Mouse (Mus musculus): Measurements from ENCODE around the gene Unc119. TPM values are rescaled to one million over a fixed set of nuclear protein-coding genes. Genes with fewer than 3 reads are reported as not detected.

Gene Unc119
- polyA plus RNA-seq, 1 experiment from 2014 or later = 24.1 TPM

DNA sequence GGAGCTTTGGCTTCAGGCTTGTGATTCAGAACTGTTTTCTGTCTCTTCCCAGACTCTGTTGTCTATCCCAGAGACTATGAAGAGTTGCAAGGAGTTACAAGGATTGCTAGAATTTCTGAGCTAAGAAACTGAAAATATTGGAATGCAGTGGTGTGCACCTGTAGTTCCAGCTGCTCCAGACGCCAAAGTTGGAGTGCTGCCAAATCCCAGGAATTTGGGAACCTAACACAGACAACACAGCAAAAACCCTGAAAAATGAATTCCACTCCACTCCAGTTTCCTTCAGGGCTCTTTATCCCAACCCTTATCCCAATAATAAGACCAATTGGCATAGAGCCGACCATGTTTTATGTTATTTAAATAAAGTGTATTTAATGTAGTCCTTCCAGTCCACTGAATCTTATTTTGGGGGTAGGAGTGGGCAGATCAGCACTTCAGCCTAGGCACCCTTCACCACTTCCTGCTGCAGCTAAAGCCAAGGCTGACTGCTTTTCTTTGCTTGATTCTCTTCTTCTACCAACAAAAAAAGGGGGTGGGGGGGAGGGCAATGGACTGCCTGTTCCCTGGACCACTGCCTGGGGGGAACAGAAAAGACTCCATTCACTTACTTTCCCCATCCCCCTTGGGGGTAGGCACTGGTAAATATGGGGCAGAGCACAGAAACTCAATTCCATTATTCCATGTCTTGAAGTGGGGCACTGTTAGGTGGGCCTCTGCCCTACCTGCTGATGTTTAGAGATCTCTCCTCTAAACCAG lies 21.0 kb upstream of the Unc119 start:
- Histone ChIP-seq H3K9me3 (replicated peaks; ENCODE audit: control insufficient read depth, low read length) (no peaks in the 10 kb centered on the region), H3K27ac (ENCODE audit: low read length) (peak overlapping the region; percentile 72)

GRCm38 (mm10) chr11:78322860-78323259 lies 20.4 kb upstream of the Unc119 start, which contains the start of gene Aldoc:
Gene Aldoc, plus strand, starts transcription at chr11:78322968.
- Histone ChIP-seq H3K36me3 (ENCODE audit: control insufficient read depth, insufficient read depth) (peaks cover 42% of the 10 kb centered on the region), H3K9me3 (replicated peaks; ENCODE audit: control insufficient read depth, low read length) (no peaks in the 10 kb centered on the region), H3K4me3 (ENCODE audit: low read depth, low read length) (peak within 1 kb of the TSS; percentile 43), H3K4me1 (ENCODE audit: control insufficient read depth, low read depth, low read length) (peaks cover 17% of the 10 kb centered on the region), H3K27ac (ENCODE audit: low read length) (peak within 1 kb of the TSS; percentile 72), H3K9ac (ENCODE audit: low read depth, low read length) (peak within 1 kb of the TSS; percentile 45), H3K4me2 (ENCODE audit: low read depth, low read length) (peak within 1 kb of the TSS; percentile 47), H3K27me3 (ENCODE audit: control insufficient read depth, insufficient read depth, low read depth, low read length) (no peaks in the 10 kb centered on the region)
- peak; percentile 99 for ATAC-seq (ENCODE audit: low read depth)
- WGBS (ENCODE audit: insufficient replicate concordance) = 4% methylated on average over 15 of the region's 15 CpGs

More for the DNA sequence above, 21.0 kb upstream of the Unc119 start:
- ATAC-seq (ENCODE audit: low read depth) = no peak
- WGBS (ENCODE audit: insufficient replicate concordance) = 70% methylated on average over 2 of the region's 2 CpGs
- Histone ChIP-seq H3K4me1 (ENCODE audit: control insufficient read depth, low read depth, low read length) (peaks cover 17% of the 10 kb centered on the region), H3K4me2 (ENCODE audit: low read depth, low read length) (no peak overlapping the region), H3K4me3 (ENCODE audit: low read depth, low read length) (no peak overlapping the region), H3K27me3 (ENCODE audit: control insufficient read depth, insufficient read depth, low read depth, low read length) (no peaks in the 10 kb centered on the region), H3K9ac (ENCODE audit: low read depth, low read length) (no peak overlapping the region), H3K36me3 (ENCODE audit: control insufficient read depth, insufficient read depth) (peaks cover 48% of the 10 kb centered on the region)

- Histone ChIP-seq H3K36me3 (ENCODE audit: control insufficient read depth, insufficient read depth) (peaks cover 29% of the 10 kb centered on the region), H3K4me2 (ENCODE audit: low read depth, low read length) (no peak overlapping the region), H3K9me3 (replicated peaks; ENCODE audit: control insufficient read depth, low read length) (no peaks in the 10 kb centered on the region), H3K27ac (ENCODE audit: low read length) (no peak overlapping the region), H3K9ac (ENCODE audit: low read depth, low read length) (no peak overlapping the region), H3K4me1 (ENCODE audit: control insufficient read depth, low read depth, low read length) (peaks cover 22% of the 10 kb centered on the region), H3K27me3 (ENCODE audit: control insufficient read depth, insufficient read depth, low read depth, low read length) (no peaks in the 10 kb centered on the region), H3K4me3 (ENCODE audit: low read depth, low read length) (no peak overlapping the region)
- 80% methylated on average over 15 of the region's 15 CpGs for WGBS (ENCODE audit: insufficient replicate concordance)
- no peak for ATAC-seq (ENCODE audit: low read depth)
These were observed 19.1 kb upstream of the Unc119 start for GRCm38 (mm10) chr11:78324000-78324785.

GRCm38 (mm10) chr11:78324965-78325364 lies 18.3 kb upstream of the Unc119 start:
- Histone ChIP-seq H3K9ac (ENCODE audit: low read depth, low read length) (no peak overlapping the region), H3K27me3 (ENCODE audit: control insufficient read depth, insufficient read depth, low read depth, low read length) (no peaks in the 10 kb centered on the region), H3K9me3 (replicated peaks; ENCODE audit: control insufficient read depth, low read length) (no peaks in the 10 kb centered on the region), H3K4me2 (ENCODE audit: low read depth, low read length) (no peak overlapping the region), H3K4me3 (ENCODE audit: low read depth, low read length) (no peak overlapping the region), H3K4me1 (ENCODE audit: control insufficient read depth, low read depth, low read length) (peaks cover 24% of the 10 kb centered on the region), H3K36me3 (ENCODE audit: control insufficient read depth, insufficient read depth) (peaks cover 23% of the 10 kb centered on the region), H3K27ac (ENCODE audit: low read length) (no peak overlapping the region)
- no peak for ATAC-seq (ENCODE audit: low read depth)
- WGBS (ENCODE audit: insufficient replicate concordance) = 87% methylated on average over 12 of the region's 12 CpGs

- Histone ChIP-seq H3K4me2 (ENCODE audit: low read depth, low read length) (no peak overlapping the region), H3K4me3 (ENCODE audit: low read depth, low read length) (no peak overlapping the region), H3K9ac (ENCODE audit: low read depth, low read length) (no peak overlapping the region), H3K4me1 (ENCODE audit: control insufficient read depth, low read depth, low read length) (peaks cover 21% of the 10 kb centered on the region), H3K9me3 (replicated peaks; ENCODE audit: control insufficient read depth, low read length) (no peaks in the 10 kb centered on the region), H3K27ac (ENCODE audit: low read length) (no peak overlapping the region), H3K27me3 (ENCODE audit: control insufficient read depth, insufficient read depth, low read depth, low read length) (no peaks in the 10 kb centered on the region), H3K36me3 (ENCODE audit: control insufficient read depth, insufficient read depth) (peaks cover 1% of the 10 kb centered on the region; the same call in 1 of the 2 replicates)
- WGBS (ENCODE audit: insufficient replicate concordance) = 81% methylated on average over 4 of the region's 4 CpGs
- ATAC-seq (ENCODE audit: low read depth) = no peak
These were observed 16.1 kb upstream of the Unc119 start for GRCm38 (mm10) chr11:78327215-78327614.

DNA sequence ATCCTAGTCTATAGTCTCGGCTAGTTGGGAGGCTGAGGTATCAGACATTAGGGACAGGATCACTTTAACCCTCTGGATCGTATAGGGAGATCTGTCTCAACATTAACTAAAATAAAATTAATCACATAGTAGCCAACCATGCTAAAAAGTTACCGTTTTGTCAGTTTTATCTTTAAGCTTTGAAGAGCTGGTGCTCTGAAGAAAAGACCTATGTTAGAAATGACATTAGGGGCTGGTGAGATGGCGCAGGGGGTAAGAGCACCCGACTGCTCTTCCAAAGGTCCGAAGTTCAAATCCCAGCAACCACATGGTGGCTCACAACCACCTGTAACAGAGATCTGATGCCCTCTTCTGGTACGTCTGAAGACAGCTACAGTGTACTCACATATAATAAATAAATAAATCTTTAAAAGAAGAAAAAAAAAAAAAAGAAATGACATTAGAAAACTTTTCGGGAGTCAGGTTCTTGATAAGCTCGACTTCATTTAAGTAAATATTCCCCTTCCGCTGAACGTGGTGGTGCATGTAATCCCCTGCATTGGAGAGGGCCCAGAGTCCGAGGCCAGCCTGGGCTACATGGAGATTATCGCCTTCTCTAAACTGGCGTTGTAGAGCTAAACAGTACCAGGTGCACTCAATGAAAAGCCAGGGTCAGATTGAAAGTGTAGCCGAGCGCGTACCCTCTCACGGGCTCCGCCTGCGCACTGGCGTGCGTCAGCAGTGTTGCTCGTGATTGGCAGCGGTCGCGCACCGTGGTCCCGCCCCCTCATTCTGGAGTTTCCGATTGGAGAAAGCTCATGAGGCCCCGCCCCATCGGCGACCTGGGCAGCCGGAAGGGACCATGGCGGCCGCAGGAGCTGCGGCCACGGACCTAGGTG lies 15.4 kb upstream of the Unc119 start, which contains the start of gene Pigs:
Pigs (plus strand) TSS at position 782 of the 878 bp plus-strand sequence.
- 8% methylated on average over 37 of the region's 37 CpGs for WGBS (ENCODE audit: insufficient replicate concordance)
- H3K4me3 ChIP-seq (ENCODE audit: low read depth, low read length) = peak within 1 kb of the TSS; percentile 79
- H3K9me3 ChIP-seq (replicated peaks; ENCODE audit: control insufficient read depth, low read length) = no peaks in the 10 kb centered on the region
- H3K9ac ChIP-seq (ENCODE audit: low read depth, low read length) = peak within 1 kb of the TSS; percentile 81
- peak; percentile 98 for ATAC-seq (ENCODE audit: low read depth)
- H3K36me3 ChIP-seq (ENCODE audit: control insufficient read depth, insufficient read depth) = no peaks in the 10 kb centered on the region
- H3K4me1 ChIP-seq (ENCODE audit: control insufficient read depth, low read depth, low read length) = peaks cover 15% of the 10 kb centered on the region
- H3K4me2 ChIP-seq (ENCODE audit: low read depth, low read length) = peak within 1 kb of the TSS; percentile 91
- no peaks in the 10 kb centered on the region for H3K27me3 ChIP-seq (ENCODE audit: control insufficient read depth, insufficient read depth, low read depth, low read length)
- peak within 1 kb of the TSS; percentile 35; the same call in 1 of the 2 replicates for H3K27ac ChIP-seq (ENCODE audit: low read length)

DNA sequence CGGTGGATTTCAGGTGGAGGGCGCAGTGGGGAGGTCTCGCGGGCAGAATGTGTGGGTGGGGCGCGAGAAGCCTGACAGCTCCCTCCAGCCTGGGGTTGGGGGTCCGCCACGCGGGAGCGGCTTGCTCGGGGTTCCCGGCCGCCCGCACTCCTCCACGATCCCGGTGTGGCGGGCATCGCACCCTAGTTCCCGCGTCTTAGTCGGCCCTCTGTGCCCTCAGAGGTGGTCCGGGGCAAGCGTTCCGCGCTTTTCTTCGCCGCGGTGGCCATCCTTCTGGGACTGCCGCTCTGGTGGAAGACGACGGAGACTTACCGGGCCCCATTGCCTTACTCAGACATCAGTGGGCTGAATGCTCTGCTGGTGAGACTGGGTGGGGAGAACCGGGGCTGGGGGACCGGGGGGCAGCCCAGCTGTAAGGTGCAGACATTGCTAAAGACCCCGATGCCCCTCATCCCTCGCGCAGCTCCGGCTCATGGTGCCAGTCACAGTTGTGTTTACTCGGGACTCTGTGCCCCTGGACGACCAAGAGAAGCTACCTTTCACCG lies 14.7 kb upstream of the Unc119 start:
- H3K27me3 ChIP-seq (ENCODE audit: control insufficient read depth, insufficient read depth, low read depth, low read length) = no peaks in the 10 kb centered on the region
- peak overlapping the region; percentile 91 for H3K4me2 ChIP-seq (ENCODE audit: low read depth, low read length)
- WGBS (ENCODE audit: insufficient replicate concordance) = 1% methylated on average over 41 of the region's 41 CpGs
- no peak overlapping the region for H3K27ac ChIP-seq (ENCODE audit: low read length)
- peak; percentile 55 for ATAC-seq (ENCODE audit: low read depth)
- H3K9me3 ChIP-seq (replicated peaks; ENCODE audit: control insufficient read depth, low read length) = no peaks in the 10 kb centered on the region
- no peaks in the 10 kb centered on the region for H3K36me3 ChIP-seq (ENCODE audit: control insufficient read depth, insufficient read depth)
- H3K4me3 ChIP-seq (ENCODE audit: low read depth, low read length) = peak overlapping the region; percentile 79
- peaks cover 8% of the 10 kb centered on the region for H3K4me1 ChIP-seq (ENCODE audit: control insufficient read depth, low read depth, low read length)
- peak overlapping the region; percentile 81 for H3K9ac ChIP-seq (ENCODE audit: low read depth, low read length)

GRCm38 (mm10) chr11:78332676-78333075 lies 10.6 kb upstream of the Unc119 start:
- H3K27ac ChIP-seq (ENCODE audit: low read length) = no peak overlapping the region
- no peaks in the 10 kb centered on the region for H3K36me3 ChIP-seq (ENCODE audit: control insufficient read depth, insufficient read depth)
- no peak overlapping the region for H3K4me2 ChIP-seq (ENCODE audit: low read depth, low read length)
- H3K4me1 ChIP-seq (ENCODE audit: control insufficient read depth, low read depth, low read length) = peaks cover 8% of the 10 kb centered on the region
- H3K27me3 ChIP-seq (ENCODE audit: control insufficient read depth, insufficient read depth, low read depth, low read length) = no peaks in the 10 kb centered on the region
- H3K4me3 ChIP-seq (ENCODE audit: low read depth, low read length) = no peak overlapping the region
- H3K9me3 ChIP-seq (replicated peaks; ENCODE audit: control insufficient read depth, low read length) = no peaks in the 10 kb centered on the region
- no peak for ATAC-seq (ENCODE audit: low read depth)
- H3K9ac ChIP-seq (ENCODE audit: low read depth, low read length) = no peak overlapping the region
- 89% methylated on average over 12 of the region's 12 CpGs for WGBS (ENCODE audit: insufficient replicate concordance)

All from liver, embryonic 16.5 days (tissue).